Mouse (Mus musculus) gastrocnemius, adult 18-20 months (tissue): ENCODE measurements around the gene Itk. TPM values are rescaled to one million over a fixed set of nuclear protein-coding genes. Genes with fewer than 3 reads are reported as not detected.

Source experiments
- DNase-seq: peaks from one replicate; pipeline ENCODE4 v3.0.0; 2021; ENCODE audit warnings: low spot score
- total RNA-seq, 2 experiments: library from RNA; stranded (reverse); gene quantifications; 2 replicates each; pipeline ENCODE4 v1.2.3; 2021

The Itk gene
- total RNA-seq, 2 experiments from 2014 or later = 0.17 TPM; not detected in 1

DNA sequence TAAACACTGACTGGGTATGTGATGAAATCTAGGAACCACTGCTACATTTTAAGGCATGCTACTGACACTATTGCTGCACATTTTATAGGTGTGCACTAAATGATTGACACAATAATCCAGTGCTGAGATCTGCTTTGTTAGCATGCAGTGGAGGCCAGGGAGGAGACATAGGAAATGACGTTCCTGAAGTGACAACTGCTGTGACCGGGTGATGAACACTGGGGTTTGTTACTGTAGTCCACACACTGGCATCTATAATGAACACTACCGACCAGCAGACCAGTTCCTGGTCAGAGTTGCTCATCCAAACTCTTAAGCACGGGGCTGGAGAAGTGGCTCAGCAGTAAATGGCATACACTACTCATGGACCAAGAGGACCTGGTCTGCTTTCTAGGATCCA, 4.1 kb upstream of the Itk start:
- DNase-seq = no peak

DNA sequence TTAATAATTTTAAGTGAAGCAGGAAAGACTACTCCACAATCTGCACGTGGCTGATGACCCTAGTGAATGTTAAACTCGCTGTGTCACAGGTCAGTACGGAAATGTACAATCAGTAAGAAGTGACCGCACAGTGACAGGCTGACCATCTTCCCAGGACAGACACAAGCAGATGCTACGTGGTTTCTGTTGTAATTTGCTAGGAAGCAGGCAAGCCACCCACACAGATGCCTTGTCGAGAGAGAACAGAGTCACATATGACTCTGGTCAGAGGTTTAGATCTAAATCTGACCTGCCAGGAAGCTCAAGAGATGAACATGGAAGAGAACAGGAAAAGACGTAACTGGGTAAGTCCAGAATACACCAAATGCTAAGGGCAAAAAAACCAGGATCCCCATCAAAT, 3.6 kb upstream of the Itk start:
- DNase-seq = no peak

DNA sequence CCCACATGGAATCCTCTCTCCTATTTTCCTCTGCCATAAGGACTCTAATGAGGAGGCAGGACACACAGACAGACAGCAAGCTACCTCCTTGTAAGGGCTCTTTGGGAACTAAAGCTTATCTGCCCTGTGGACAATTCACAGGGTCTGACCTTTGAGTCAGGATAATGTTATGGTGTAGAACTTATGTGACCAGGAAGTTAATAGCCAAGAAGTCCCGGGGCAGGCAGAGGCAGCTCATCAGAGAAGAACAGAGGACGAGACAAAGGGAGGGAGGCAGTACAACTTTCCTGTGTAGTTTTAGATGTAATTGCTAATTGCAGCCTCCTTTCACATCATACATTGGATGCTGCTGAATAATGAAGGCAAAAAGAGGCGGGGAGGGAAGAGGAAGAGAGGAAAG, 1.3 kb upstream of the Itk start:
- no peak for DNase-seq

DNA sequence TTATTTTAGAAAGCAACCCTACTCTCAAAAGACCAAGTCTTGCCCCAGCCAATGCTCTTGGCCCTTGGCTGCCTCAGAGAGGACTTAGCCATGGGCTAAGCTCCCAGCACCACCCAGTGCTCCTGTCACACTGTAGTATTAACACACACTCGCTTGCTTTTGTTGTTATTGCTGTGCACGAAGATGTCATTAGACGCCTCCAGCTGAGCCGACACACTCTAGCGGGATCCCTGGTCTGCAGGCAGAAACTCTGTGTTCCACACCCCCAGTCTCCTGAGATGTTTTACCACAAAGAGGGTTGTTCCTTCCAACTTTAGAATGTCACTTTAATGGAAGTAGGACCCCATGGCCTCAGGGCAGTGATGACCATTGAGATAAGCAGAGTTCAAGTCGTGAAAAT, 877 bp downstream of the Itk start:
- no peak for DNase-seq

DNA sequence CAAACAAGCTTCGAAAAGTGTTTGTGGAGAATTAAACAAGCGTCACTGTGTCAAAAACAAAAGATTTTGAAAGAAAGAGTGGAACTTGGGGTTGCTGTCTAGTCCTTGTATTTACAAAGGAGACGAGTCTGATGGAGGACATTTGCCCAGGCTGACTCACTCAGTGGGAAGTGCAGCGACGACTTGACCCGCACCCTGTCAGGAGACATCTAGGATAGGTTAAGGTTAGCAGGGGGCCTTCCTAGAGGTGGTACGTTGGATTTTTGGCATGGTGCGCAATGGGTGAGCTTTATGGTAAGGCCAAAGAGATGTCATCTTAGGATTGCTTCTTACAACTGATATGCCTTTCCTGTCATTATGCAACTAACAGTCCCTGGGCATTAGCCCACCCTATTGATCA, 2.3 kb downstream of the Itk start:
- no peak for DNase-seq

DNA sequence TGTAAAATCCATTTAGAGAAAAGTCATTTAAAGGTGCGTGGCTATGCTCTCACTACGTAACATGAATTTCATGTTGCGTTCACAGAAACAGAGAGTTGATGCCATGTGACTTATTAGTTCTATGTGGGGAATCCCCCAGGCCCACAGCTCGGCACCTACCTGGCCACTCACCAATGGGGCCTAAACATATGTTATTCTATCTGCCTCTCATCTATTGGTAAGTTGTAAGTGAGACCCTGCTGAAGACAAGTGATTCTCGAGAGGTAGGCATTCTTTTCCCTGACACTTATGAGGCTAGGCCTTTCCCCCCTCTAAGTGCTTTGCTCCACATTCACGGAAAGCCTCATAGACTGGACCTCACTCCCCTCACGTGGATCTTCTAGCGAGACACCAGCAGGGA, 2.8 kb downstream of the Itk start:
- no peak for DNase-seq

DNA sequence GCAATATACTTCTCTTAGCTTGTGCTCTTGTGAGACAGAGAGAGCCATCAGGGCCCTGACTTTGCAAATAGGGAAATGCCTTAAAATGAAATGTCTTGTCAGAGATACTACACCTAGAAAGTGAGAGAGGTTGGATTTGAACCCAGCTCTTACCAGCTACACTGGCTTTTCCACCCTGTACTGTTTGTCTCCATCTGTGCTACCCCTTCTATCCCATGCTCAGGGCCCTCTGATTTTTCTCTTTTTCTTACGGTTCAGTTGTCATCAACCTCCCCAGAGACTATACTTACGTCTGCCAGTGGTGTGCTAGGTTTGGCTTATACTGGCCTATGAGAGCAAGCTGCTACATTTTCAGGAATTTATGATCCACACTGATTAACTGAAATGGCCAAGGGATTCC, 4.4 kb downstream of the Itk start:
- no peak for DNase-seq

DNA sequence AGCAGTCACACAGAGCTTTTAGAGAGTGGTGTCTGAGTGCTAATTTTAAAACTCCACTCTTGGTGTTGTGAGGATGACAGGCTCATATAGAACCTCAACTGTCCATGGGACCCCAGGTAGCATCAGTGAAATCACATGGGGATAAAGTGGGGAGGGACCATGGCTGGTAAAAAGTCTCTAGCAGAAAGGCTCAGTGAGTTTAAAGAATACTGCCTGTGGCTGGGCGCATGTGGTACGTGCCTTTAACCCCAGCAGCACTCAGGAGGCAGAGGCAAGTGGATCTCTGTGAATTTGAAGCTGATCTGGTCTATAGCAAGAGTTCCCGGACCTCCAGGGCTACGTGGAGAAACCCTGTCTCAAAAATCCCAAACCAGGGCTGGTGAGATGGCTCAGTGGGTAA, 6.8 kb downstream of the Itk start:
- no peak for DNase-seq

DNA sequence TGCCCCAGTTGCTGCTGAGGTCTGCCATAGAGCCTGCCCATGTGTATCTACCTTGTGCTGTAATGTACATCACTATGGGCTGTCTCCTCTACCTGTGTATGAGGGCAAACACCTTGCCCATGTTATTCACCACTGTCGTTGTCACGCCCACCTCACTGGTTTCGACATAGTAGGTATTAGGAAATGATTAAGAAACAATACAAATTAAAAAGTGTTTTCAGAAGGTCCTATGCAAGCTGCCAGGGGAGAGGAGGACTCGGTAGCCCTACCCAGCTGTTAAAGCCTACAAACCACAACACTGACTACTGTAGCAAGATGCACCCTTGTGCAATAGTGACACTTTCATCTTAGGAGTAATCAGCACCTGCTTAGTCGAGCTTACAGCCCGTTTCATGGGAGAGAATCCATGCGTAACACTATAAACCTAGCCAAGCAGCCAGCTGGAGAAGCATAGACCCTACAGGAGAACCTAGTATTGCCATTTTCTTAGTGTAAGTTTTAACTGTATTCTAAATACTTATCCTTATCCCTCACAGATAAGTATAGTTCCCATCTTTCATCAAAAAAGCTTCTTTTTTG, 9.1 kb downstream of the Itk start:
- no peak for DNase-seq

DNA sequence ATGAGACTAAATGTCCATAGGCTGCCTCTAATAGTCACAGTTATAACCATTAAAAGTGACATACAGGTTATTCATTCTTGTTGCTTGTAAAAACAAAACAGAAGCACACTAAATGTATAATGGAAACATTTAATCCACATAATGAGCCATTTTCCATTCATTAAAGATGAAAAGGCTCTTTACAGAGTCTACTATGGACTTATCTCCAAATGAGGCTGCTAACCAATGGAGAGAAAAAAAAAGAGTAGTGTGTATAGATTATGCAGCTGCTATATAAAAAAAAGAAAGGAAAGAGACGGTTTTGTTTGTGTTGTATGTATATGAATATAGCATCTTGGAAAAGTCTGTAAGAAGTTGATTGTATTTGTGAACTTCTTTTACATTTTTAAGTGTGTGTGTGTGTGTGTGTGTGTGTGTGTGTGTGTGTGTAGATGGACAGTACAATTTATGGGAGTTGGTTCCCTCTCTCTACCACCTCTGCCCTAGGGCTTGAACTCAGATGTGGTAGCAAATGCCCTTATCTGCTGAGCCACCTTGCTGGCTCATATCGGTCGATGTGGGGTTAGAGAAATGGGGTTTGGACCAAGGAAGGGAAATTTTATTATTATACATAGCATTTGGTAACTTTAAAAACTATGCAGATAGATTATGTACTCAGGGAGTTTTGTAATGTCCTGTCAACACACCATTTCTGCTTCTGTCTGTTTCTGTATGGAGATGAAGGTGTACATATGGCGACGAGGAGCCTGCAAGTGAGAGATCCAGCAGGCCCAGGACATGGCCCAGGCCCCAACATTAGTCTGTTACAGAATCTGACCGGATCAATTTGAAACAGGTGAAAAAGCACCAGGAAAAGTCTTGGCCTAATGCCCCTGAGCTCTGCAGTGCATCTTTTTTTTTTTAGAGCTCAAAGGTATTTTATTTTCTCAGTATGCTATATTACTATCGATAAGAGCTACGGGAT, 11.2 kb downstream of the Itk start:
- DNase-seq = no peak

DNA sequence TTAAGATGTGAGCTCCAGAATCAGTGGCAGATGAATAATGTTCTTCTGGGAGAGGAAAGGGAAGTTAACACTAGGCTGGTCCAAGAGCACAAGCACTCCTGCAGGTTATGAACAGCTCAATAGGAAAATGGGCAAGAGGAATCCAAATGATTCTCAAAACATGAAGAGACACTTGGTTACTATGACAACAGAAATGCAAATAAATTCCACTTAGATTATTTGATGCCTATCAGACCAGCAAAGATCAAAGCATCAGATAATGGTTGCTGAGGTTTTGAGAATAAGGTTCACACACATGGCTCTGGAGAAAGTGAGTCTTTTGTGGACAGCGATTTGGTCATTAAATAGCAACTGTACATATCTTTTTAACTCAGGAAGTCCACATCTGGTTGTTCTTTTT, 12.0 kb downstream of the Itk start:
- no peak for DNase-seq

DNA sequence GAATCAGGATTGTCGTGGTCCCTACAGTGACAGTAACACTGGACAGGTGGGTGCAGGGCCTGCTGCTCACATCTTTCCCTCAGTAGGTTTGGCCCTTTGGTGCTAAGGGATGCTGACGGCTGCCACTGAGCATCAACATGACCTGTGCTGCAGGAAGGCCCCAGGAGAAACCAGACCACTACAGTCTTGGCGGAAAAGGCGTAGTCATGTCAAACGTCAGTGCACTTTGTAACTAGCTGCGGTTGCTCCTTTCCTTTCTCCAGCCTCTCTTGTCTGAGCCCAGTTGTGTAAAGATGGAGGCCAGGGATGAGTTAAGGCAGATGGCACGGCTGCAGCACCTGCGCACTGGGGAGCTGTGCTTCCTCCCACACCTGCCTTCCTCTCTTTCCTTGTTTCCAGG, 14.3 kb downstream of the Itk start:
- DNase-seq = no peak

DNA sequence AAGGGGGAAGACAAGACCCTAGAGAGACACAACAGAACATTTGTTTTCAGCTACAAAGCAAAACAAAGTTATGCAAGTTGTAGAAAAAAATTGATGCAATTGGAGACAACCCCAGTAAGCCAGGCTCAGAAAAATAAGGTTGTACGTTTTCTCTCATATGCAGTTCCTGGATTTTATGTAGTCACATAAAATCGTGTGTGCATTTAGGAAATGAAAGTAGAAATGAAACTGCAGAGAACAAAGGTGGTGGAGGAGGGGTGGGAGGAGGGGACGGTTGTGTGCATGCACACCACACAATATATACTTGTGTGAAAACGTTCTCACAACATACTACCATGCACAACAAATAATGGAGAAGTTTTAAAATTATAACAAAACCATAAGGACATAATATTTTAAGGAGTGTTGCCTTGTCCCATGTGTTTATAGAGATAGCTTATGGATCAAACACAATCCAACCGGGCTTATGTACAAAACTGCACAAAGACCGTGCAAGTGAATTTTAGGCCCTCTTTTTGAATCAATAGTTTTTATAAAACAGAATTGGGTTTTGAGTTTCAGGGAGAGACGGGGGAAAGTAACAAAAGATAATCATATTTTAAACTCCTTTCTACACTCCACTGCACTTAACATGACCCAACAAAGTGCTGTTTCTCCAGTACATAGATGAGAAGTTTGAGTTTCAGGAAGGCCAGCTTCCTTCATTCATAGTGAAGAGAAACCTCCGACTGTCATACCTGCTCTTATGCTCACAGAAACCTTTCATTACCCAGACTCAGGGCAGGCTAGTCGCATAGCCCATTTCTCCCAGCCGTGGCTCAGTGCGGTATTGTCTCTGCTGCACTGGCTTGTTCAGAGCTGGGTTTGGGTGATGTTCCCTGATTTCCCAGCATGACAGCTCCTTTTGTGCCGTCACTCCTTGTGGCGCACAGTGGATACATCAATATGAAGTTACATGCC, 16.0 kb downstream of the Itk start:
- no peak for DNase-seq

DNA sequence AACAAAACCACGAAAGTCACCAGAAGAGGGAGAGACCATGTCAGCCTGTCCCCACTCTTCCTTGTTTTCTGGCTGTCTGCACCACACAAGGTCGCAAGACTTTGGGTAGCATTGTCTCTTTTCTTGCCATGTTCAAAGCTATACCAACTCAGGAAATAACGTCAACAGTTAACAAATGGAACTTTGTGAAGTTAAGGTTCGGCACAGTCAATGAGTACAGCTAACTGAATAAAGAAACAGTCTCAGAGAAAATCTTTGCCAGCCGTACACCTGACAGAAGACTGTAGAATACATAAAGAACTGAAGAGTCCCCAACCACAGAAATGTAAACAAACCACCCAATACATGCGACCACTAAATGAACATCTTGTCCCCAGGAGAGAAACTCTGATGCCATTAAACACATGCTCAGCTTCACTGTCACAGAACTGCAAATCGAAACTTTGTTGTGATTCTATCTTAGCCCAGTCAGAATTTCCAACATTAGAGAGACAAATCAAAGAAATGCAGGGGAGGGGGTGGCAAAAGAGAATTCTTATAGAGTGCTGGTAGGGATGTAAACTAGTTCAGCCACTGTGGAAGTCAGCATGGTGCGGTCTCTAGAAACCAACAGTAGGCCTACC, 16.9 kb downstream of the Itk start:
- no peak for DNase-seq

DNA sequence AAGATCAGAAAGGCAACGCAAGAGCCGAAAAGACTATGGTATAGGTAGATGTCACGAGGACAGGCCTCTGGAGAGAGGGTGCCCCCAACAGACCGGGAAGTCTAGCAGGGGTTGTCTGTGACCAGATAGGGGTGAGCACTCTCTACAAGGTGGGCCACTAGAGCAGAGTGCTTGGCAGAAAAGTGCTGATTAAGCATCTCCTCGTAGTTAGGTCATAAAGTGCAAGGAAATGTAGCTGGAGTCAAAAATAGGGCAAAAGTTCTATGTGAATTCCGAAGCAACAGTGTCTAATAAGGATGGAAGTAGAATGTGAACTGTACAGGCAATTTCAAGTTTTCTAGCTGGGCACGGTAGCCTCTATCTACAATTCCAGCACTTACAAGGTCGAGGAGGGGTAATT, 18.1 kb downstream of the Itk start:
- no peak for DNase-seq

DNA sequence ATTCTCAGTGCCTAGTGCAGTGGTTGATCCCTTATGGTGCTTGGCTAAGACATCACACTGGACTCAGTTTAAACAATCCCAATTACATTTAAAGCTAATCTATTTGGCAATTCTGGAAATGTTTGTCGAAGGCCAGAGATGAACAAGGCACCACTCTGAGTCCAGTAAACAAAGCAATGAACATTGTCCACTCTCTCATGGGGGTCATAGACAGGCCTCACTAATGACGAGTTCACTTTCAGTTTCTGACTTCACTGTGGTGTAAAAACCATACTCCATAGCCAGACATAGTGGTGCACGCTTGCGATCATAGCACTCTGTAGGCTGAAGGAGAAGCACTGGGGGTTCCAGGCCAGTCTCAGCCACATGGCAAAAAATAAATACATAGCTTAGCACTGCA, 18.9 kb downstream of the Itk start:
- no peak for DNase-seq

DNA sequence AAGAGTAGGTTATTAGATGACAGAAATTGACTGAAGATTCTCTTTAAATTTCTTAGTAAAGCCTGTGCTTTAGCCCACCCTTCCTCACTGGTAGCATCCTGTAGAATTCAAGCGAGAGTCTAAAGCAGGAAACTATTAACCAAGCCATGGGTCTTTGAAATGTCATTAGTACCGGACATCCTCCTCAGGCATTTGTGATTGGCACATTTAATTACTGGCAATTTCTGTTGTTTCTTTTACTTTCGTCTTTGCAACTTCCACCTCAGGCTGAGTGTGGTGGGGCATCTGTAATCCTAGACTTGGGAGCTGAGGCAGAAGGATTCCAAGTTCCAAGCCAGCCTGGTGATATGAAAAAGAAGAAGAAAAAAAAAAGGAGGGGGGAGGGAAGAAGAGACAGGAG, 23.0 kb downstream of the Itk start:
- no peak for DNase-seq

DNA sequence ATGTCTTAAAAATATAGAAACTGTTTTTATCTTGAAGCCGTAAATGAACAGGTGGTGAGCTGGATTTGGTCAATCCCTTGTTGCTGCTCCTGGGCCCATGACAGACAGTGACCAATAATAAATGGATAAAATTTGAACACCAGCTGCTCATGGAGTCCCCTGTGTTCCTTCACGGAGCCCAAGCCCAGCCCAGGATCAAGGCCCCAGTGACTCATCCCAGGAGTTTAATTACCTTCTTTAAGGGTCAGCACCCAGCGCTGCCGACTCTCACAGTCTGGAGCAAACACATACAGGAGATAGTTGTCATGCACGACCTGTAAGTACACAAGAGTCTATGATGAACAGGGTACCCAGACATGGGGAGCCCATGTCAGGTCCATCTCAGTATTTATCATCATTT, 23.6 kb downstream of the Itk start:
- DNase-seq = no peak

DNA sequence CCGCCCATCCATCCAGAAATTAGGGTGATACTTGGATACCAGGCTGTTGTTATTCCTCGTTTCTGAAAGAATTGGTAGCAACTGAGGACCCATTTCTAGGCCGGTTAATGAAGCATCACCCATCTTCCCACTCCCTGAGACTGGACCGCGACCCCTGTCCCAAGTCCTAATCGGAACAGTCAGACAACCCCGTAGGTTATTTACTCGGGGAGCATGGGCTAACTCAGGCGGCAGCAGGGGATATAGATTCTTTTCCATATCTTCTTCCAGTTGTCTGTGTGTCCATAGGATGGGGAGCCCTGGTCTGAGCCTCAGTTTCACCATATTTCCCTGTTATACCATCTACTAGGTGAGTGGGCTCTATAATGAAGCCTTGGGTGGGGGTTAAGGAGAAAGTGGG, 25.5 kb downstream of the Itk start:
- DNase-seq = no peak

DNA sequence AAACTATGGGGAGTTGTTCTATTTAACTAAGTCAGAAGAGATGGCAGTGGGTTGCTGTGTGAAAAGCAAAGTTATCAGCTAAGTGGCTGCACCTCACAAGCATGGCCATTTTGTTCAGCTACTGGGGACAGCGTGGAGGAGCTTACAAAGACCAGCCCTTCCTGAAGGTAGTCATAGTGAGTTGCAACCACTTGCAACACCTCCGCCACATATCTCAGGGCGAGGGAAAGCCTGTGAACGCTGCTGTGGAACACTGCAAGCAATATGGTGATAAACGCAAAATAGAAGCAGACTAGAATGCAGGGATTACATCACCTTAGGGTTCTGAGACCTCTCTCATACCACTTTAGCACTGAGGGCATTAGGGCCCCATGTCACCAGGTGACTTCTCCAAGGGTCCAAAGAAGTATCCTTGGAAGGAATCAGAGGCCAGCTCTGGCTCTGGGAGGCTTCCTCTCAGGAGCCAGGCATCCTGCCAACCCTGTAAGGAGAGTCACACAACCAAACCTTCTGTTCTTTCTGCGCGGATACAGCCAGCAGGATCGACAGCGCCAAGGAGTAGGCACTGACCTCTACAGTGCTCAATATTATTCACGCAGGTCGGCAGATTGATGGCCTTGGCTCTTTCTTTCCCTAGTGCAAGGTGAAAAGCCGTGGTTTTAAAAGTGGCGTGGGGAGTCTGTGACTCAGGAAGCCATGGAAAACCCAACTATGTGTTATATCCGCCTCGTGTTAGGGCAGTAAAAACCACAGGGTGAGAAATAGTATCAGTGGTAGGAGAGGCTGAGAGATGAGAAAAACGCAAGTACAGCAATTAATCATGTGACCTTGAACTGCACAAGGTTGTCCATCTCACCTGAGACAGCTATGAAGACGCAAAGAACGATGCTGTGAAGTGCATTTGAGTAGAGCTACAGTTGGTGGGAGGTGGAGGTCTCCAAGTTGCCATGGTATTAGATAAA, 27.0 kb downstream of the Itk start:
- no peak for DNase-seq
